Mouse (Mus musculus) embryo, embryonic 10 days (tissue): Measurements from ENCODE around the gene Uxs1.

Experiments
- DNase-seq: peaks from one replicate; pipeline ENCODE4 v3.0.0-alpha.2; 2015; ENCODE audit warnings: low spot score

The Uxs1 gene

GRCm38 (mm10) chr1:43722459-43722858, 105.1 kb downstream of the Uxs1 start:
- DNase-seq, result no peak

- no peak for DNase-seq
Measured at GRCm38 (mm10) chr1:43718793-43719192, 108.8 kb downstream of the Uxs1 start.

GRCm38 (mm10) chr1:43717967-43718366, 109.6 kb downstream of the Uxs1 start:
- DNase-seq, result no peak

GRCm38 (mm10) chr1:43714841-43715240, 112.8 kb downstream of the Uxs1 start:
- DNase-seq, result no peak

- peak; percentile 66 for DNase-seq
Measured at GRCm38 (mm10) chr1:43698577-43699000, 129.0 kb downstream of the Uxs1 start.
